Mouse (Mus musculus) ovary, adult 18-20 months (tissue): ENCODE measurements around the gene Noxo1.
"Not testable (repeated sequence)": the region's sequence is repeated elsewhere in the genome, so short reads cannot be mapped to it uniquely, and the experiment has no call there.

Source experiments
- DNase-seq: peaks from one replicate; pipeline ENCODE4 v3.0.0; 2022; ENCODE audit warnings: low spot score, mixed read lengths

Gene Noxo1

GRCm38 (mm10) chr17:24696011-24696697 is at the start of gene Noxo1, which contains the start of gene Gfer:
Gene Noxo1 (plus strand): TSS chr17:24696234.
Gene Gfer (minus strand): TSS chr17:24696156.
- DNase-seq, result peak; percentile 85

GRCm38 (mm10) chr17:24646381-24646780 is 49.7 kb upstream of the Noxo1 start:
- DNase-seq, result no peak

DNA sequence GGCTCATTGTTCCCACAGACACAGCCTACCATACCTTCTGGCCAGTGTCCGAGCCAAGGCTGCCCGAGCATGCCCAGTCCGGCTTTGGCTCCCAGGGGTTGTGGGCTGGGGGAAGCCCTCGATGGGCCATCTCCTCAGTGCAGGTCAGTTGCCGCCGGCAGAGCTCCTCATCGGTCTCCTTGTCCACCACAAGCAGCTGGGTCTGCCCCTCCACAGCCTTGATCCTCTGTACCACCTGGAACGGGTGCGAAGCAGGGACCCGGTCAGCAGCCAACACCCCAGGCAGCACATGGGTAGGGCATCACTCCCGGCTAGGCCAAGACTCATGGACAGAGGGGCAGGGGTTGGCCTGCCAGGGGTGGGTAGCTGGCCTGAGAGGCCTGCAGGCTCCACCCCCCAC is 48.5 kb upstream of the Noxo1 start:
- DNase-seq, result no peak

GRCm38 (mm10) chr17:24648731-24649377 is 47.2 kb upstream of the Noxo1 start:
- no peak for DNase-seq

- DNase-seq, result no peak
Observed at GRCm38 (mm10) chr17:24649581-24650069, 46.4 kb upstream of the Noxo1 start.

- no peak for DNase-seq
Observed at GRCm38 (mm10) chr17:24650070-24650616, 45.9 kb upstream of the Noxo1 start, which contains the start of gene Slc9a3r2. Gene Slc9a3r2 (minus strand): TSS chr17:24650327.

- DNase-seq, result no peak
Observed at GRCm38 (mm10) chr17:24650766-24651165, 45.3 kb upstream of the Noxo1 start.

GRCm38 (mm10) chr17:24651835-24652234 is 44.2 kb upstream of the Noxo1 start:
- no peak for DNase-seq

DNA sequence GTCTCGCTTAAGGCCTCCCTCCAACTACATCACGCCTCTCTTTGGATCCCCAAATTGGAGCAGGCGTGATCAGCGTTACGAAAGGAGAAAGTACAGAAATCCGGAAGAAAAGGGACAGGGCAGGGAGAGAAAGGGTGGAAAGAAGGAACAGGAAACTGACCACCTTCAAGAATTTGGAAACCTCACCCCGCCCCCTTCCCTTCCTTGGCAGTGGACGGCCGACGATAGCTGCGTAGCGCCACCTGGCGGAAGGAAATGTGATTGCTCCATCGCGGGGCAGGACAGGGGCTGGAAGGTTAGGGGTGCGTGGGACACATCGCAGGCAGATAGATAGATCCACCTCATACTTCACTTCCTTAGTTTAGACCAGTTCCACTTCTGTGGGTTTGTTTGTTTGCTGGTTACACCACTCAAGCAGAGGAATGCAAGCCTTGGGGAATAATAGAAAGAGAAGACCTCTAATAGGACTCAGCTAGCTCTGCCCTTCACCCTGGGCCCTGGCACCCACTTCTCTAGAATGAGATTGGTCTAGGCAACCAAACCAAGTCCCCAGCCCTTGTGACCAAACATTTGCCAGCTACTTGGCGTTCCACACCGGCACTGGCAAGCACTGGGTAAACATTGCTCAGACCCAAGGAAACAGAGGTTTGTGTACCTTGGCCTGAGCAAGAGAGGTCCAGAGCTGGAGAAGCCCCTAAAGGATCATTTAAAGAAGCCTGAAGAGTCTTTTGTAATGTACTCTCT is 41.9 kb upstream of the Noxo1 start:
- no peak for DNase-seq

GRCm38 (mm10) chr17:24654969-24655368 is 41.1 kb upstream of the Noxo1 start:
- DNase-seq, result no peak

- no peak for DNase-seq
Observed at GRCm38 (mm10) chr17:24658017-24658758, 37.8 kb upstream of the Noxo1 start, which contains the start of gene Npw. Gene Npw (minus strand): TSS chr17:24658457.

GRCm38 (mm10) chr17:24667011-24667410 is 29.0 kb upstream of the Noxo1 start:
- DNase-seq, result not testable (repeated sequence)

GRCm38 (mm10) chr17:24667416-24667815 is 28.6 kb upstream of the Noxo1 start:
- no peak for DNase-seq

DNA sequence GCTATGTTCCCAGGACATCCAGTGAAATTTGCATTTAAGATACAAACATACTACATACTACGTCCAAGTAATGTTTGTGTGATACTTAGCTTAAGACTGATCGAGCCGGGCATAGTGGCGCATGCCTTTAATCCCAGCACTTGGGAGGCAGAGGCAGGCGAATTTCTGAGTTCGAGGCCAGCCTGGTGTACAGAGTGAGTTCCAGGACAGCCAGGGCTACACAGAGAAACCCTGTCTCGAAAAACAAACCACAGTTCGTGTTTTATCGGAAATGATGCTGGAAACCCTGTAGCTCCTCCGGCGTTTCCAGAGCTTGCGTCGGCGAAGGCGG is 26.9 kb upstream of the Noxo1 start:
- DNase-seq, result not testable (repeated sequence)

DNA sequence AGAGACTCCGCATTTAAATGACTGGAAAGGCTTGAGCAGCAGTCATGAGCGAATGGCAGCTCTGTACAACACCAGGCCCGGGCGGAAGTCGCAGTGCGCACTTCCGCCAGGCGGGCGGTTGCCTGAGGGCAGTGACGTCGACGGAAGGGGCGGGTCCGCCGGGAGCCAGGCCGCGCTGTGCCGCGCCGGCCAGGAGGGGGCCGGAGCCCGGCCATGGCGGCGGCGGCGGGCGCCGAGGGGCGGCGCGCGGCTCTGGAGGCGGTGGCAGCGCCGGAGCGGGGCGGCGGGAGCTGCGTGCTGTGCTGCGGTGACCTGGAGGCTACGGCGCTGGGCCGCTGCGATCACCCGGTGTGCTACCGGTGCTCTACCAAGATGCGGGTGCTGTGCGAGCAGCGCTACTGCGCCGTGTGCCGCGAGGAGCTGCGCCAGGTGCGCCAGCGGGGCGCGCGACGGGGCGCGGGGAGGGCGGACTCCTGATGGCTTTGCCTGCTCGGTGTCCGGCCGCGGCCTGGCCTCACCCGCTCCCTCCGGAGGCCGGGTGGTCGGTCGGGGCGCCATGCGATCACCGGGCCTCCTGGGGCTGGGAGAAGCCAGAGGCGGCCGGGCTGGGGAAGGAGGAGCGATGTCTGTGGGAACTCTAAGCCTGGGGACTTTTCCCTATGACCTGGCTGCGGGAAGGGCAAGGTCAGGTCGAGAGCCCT is 26.3 kb upstream of the Noxo1 start, which contains the start of gene Zfp598:
Gene Zfp598, plus strand, starts transcription at position 143 of the 701 bp plus-strand sequence.
- peak; percentile 87 for DNase-seq

GRCm38 (mm10) chr17:24670246-24670844 is 25.7 kb upstream of the Noxo1 start:
- no peak for DNase-seq

GRCm38 (mm10) chr17:24671346-24671745 is 24.7 kb upstream of the Noxo1 start:
- DNase-seq, result no peak

GRCm38 (mm10) chr17:24672141-24672540 is 23.9 kb upstream of the Noxo1 start:
- no peak for DNase-seq

DNA sequence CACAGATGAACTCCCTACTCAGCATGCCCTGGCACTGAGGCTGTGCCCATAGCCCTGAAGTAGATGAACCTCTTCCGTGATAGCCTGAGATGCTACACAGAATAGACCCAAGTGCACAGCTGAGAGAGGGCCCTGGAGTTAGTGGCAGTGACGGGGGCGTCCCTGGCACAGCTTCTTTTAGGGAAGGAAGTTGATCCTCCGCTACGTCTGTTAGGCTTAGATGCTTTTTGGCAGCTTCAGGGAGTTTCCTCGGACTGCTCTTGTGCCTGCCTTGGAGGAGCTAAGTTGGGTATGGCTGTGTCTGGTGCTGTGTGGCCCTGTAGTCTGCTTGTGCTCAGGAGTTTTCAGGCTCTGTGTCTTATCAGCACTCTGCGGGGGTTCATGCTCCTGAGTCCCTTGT is 21.8 kb upstream of the Noxo1 start:
- DNase-seq, result no peak

- DNase-seq, result no peak
Observed at GRCm38 (mm10) chr17:24676187-24676586, 19.8 kb upstream of the Noxo1 start.

DNA sequence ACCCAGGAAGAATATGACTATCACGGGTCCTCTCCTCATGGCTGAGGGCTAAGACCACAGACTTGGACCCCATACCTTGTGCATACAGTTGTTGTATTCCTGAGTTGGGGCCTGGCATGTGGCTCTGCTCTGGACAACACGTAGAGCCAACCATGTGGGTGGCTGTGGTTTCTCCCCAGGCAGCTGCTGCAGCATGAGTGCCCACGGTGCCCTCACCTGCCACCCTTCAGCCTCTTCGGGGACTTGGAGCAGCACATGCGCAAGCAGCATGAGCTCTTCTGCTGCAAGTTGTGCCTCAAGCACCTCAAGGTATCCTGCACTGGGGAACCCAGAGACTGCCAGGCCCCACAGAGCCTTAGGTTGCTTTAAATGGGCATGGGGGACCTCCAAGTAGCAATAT is 19.2 kb upstream of the Noxo1 start:
- DNase-seq, result no peak
